Mouse (Mus musculus): ENCODE data around the gene Cmtm5.
A peak's percentile ranks its signal among the peaks of the same experiment; 100 is the strongest.
"Not testable (repeated sequence)": the region's sequence is repeated elsewhere in the genome, so short reads cannot be mapped to it uniquely, and the experiment has no call there.

Cmtm5 gene

DNA sequence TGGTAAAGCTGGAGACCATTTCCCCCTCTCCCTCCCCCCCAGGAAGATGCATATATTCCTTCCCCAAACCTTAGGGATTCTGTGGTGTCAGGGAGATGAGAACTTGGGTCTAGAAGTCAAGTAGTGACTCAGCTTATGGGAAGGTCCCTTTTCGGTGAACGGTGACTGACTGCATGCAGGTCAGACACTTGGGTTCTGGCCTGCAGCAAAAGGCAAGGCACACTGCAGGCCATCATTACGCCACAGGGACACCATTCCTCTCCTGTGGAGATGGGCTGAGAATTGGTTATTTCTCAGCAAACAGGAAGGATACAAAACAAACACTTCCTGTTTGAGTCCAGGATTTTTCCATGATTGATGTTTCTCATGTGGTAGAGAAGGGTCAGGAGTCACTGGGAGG, 23.1 kb downstream of the Cmtm5 start:
- no peak for DNase-seq (ENCODE audit: low read depth, low spot score)

DNA sequence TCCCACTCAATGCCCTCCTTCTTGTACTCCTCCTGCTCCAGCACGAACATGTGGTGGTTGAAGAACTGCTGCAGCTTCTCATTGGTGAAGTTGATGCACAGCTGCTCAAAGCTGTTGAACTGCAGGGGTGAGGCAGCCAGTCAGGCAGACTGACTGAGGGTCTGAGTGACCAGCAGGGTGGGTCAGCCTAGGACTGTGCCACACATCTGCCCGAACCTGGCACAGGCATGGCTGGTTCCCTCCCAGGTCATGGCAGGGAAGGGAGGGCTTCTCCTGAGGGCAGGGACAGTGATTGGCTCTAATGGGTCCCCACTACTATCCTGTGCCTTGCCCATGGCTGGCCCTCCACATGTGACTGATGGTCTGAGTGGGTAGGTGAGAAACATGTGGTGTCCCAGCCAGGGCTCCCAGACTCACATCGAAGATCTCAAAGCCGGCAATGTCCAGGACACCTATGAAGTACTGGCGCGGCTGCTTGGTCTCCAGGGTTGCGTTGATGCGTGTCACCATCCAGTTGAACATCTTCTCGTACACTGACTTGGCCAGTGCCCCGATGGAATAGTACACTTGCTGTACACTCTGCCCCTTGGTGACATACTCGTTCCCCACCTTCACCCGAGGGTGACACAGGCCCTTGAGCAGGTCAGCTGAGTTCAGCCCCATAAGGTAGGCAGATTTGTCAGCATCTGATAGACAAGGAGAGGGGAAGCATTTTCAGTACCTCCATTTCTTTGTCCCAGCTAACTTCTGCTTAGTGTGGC, 24.0 kb downstream of the Cmtm5 start:
- not testable (repeated sequence) for DNase-seq (ENCODE audit: low read depth, low spot score)

DNA sequence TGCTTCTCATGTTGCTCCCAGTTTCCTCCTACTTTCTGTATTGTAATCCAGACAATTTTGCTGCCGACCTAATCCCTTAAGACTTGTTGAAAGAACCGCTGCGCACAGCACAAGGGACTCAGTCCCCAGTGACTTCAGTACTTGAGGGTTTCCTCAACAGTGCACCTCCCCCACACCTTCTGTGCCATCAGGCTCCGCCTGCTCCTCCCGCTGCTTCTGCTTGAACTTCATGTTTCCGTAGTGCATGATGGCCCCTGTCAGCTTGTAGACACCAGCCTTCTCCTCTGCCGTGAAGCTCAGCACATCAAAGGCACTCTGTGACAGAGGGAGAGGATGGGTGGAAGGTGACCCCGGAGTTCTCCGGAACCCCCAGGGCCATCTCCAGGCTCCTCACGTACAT, 24.7 kb downstream of the Cmtm5 start:
- DNase-seq (ENCODE audit: low read depth, low spot score) = peak; percentile 50

DNA sequence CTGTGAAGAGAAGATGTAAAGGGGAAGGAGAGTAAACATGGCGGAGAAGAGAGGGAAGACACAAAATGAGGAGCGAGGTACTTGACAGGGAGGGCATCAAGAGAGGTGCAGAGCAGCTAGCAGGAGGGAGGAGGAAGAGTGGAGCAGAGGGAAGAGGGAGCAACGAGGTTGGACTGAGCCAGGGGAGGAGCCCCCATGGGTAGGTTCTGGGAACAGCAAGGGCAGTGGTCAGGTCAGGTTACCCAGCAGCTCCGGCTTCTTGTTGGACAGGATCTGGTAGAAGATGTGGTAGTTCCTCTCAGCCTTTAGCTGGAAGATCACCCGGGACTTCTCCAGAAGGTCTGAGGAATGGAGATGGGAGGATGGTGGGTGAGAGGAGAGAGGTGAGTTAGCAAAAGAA, 25.4 kb downstream of the Cmtm5 start:
- DNase-seq (ENCODE audit: low read depth, low spot score) = no peak

DNA sequence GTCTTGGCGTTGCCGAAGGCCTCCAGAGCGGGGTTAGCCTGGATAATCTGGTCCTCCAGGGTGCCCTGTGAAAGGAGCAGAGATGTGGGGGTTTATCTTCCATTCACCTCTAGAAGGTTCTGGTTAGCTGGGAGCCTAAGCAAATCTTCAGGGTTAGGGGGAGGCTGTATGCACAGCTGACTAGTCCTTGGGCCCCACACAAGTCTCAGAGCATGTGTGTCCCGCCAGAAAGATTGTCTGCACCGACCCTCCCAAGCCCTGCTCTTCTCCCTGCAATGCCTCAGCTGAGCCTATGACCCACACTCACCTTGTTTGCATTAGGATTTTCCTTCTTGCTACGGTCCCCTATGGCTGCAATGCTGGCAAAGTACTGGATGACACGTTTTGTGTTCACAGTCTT, 26.7 kb downstream of the Cmtm5 start:
- DNase-seq (ENCODE audit: low read depth, low spot score) = no peak

DNA sequence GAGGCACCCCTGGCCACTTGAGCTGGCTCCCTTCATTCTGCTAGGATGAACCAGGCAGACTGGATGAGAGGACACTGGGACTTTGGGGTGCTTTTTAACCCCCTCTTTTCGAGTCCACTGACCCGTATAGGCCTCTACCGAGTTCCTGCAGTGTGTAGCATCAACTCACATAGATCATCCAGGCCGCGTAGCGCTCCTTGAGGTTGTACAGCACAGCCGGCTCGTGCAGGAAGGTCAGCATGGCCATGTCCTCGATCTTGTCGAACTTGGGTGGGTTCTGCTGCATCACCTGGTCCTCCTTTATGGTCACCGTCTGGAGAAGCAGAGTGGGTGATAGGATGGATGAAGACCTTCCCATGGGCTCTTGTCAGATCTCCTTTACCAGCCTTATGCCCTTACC, 27.7 kb downstream of the Cmtm5 start:
- no peak for DNase-seq (ENCODE audit: low read depth, low spot score)

DNA sequence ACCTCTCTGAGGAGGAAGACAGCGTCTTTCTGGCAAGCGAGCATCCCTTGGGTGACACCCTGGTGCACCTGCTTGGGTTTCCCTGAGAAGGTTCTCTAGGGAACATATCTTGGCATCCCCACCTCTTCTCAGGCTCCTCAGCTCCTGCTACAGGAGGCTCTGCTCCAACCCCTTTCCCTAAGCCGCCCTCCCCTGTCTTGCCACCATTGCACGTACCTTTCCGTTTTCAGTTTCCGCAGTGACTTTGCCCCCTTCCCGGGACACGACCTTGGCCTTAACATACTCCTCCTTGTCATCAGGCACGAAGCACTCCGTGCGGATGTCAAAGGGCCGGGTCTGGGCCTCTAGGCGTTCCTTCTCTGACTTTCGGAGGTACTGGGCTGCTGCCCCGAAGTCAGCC, 29.0 kb downstream of the Cmtm5 start:
- DNase-seq (ENCODE audit: low read depth, low spot score) = no peak

DNA sequence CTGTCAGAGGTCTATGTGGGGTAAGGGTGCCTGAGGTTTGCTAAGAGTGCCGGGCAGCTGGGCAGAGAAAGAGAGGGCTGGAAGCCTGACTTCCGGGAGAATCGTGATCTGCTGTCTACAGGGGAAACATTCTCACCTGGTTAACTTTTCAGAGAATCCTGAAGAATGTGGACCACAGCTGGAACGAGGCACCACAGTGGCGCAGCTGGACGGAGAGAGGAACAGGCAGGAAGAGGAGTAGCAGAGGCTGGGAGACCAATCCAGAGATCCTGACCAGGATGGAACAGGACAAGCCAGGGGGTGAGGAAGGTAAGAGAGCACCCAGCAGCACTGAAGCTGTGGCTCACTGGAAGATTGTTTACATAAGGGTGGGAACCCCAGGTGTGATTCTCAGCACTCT, 29.6 kb downstream of the Cmtm5 start:
- DNase-seq (ENCODE audit: low read depth, low spot score) = no peak

DNA sequence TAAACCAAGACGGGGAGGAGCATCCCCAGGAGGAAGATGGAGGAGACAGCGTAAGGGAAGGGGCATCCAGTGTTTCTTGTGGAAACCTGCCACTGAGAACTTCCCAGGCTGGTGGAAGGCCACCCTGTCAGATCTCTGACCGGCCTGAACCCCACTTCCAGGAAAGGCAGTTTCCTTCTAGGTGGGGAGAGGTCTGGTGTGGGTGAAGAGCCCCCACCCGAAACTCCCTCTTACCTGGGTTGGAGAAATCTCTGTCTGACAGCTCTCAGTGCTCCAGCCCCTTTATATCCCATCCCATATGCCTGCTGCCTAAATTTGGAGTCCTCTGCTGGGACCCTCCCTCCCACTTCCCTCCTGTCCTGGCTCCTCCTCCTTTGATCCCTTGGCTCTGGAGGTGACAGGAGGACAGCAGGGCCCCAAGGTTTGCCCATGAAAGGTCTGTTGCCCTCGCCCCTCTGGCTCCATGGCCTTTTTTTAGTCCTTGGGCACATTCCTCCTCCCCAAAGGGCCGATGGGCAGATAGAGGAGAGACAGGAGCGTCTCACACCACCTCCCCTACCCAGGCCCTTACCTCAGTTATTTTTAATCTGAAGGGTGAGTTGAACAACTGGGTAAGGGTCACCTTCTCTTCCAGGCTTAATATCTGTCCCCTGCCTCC, 30.4 kb downstream of the Cmtm5 start, which contains the start of gene Myh6:
TSS of gene Myh6 (minus strand) at position 608 of the 658 bp plus-strand sequence.
- DNase-seq (ENCODE audit: low read depth, low spot score) = no peak

DNA sequence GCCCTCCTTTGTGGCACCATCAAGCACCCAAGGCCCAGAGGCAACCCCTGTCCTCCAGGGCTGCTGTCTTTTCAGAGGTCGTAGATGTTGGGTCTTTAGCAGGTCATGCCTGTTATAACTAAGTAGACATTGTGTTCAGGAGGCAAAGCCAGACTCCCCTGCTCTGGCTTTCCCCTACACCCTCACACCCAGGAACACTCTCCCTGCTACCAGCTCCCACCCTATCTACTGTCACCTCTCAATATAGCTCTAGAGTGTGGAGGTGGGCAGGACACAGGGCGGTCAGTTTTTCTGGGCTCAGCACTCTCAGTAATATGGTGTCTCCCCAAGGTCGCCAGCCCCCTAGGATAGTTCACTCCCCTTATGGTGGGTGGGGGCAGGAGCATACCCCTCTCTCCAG, 31.8 kb downstream of the Cmtm5 start:
- DNase-seq (ENCODE audit: low read depth, low spot score) = no peak

DNA sequence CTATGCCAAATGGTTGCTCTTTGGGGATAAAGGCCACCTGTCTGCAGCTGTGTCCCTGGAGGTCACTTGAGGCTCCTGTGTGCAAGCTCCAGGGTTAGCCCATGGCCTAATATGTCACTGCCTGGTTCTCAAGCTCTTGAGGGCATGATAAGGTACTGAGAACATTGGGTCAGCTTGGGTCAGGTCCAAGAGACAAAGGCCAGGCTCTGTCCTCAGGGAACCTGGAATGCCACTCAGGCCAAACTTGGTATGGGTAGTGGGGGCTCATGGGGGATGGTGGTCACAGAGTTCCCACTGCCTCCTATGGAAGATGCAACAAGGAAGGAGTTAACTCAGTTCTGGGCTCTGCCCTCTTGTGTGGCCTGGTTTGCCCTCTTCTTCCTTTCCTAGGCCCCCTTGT, 32.3 kb downstream of the Cmtm5 start:
- no peak for DNase-seq (ENCODE audit: low read depth, low spot score)

DNA sequence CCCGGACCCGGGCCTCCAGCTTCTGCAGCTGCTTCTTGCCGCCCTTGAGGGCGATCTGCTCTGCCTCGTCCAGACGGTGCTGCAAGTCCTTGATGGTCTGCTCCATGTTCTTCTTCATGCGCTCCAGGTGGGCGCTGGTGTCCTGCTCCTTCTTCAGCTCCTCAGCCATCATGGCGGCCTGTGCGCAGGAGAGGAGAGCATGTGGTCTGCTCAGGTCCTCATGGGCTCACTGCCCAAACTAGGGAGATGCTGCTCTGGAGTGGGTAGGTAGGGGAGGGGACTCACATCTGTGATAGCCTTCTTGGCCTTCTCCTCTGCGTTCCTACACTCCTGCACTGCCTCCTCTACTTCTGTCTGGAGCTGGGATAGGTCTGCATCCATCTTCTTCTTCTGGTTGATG, 36.7 kb downstream of the Cmtm5 start:
- DNase-seq (ENCODE audit: low read depth, low spot score) = not testable (repeated sequence)

DNA sequence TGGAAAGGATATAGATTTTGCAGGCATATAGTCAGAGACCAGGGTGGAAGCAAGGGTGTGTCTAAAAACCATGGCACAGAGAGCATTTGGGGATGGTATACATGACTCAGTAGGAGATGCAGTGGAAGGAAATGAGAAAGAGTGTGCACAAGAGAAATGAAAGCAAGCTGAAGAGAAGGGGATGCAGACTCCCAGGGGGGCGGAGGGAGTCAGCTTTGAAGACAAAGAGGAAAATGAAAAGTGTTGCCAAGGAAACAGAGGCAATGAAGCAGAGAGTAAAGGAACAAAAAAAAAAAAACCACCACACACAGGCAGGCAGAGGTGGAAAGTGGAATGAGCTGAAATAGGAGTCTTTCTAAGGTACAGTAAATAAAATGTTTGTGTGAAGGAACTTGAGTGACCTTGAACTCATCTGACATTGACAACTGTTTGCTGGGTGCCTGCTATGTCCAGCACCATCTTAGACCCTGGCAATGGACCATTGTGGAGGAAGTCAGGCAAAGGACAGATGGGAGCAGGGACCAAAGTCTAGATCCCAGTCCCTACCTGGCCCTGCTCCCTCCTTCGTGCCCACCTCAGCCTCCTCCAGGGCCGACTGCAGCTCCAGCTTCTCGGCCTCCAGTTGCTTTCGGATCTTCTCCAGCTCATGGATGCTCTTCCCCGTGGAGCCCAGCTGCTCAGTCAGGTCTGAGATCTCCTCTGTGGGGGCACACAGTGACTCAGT, 38.2 kb downstream of the Cmtm5 start:
- peak; percentile 82 for DNase-seq (ENCODE audit: low read depth, low spot score)

DNA sequence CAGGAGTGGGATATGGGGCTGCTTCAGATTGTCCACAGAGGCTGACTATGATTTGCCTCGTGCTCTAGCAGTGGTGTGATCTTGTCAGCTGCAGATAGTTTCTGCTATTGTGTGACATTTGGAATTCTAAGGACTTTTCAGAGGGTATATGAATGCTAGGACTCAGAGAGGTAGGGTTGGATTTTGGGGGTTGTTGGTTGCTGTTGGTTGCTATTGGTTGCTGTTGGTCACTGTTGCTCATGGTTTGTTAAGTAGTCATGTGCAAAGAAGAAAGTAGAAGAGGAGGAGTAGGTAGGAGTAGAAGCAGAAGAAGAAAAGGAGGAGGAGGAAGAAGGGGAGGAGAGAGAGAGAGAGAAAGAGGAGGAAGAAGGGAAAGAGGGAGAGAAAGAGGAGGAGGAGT, 40.6 kb downstream of the Cmtm5 start, which contains the start of gene Gm17428:
TSS of gene Gm17428 (plus strand) at position 301 of the 400 bp plus-strand sequence.
- no peak for DNase-seq (ENCODE audit: low read depth, low spot score)

DNA sequence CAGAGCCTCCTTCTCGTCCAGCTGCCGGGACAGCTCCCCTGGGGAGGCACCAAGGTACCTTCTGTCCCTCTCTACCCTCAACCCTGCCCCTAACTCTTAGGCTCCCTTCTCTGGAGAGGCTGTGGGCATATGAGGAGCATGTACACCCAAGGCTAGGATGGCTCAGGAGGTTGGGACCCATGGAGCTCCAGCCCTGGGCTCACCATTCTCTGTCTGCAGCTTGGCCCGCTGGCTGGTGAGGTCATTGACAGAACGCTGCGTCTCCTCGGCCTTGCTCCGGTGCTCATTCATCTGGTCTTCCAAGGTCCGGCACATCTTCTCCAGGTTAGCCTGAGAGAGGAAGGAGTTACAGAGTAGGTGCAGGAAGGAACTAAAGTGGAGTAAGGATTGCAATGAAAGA, 42.6 kb downstream of the Cmtm5 start:
- DNase-seq (ENCODE audit: low read depth, low spot score) = no peak

DNA sequence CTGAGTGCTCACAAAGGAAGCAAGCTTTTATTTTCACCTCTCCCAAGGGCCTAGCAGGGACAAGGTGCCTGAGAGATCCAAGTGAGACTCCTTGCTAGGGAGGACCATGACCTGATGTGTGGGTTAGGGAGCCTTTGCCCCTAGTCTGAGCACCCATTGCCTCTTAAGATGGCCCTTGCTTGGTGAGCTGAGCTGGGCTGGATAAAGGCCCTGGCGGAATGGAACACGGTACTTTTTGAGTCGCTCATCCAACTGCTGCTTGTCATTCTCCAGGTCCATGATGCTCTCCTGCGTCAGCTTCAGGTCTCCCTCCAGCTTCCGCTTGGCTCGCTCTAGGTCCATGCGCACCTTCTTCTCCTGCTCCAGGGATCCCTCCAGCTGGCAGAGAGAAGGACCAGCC, 45.9 kb downstream of the Cmtm5 start:
- DNase-seq (ENCODE audit: low read depth, low spot score) = no peak

DNA sequence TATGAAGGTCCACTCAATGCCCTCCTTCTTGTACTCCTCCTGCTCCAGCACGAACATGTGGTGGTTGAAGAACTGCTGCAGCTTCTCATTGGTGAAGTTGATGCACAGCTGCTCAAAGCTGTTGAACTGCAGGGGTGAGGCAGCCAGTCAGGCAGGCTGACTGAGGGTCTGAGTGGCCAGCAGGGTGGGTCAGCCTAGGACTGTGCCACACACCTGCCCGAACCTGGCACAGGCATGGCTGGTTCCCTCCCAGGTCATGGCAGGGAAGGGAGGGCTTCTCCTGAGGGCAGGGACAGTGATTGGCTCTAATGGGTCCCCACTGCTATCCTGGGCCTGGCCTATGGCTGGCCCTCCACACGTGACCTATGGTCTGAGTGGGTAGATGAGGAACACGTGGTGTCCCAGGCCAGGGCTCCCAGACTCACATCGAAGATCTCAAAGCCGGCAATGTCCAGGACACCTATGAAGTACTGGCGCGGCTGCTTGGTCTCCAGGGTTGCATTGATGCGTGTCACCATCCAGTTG, 52.4 kb downstream of the Cmtm5 start:
- not testable (repeated sequence) for DNase-seq (ENCODE audit: low read depth, low spot score)

Data from brain, adult 2 months (tissue).